Mouse (Mus musculus): ENCODE data around the gene Aox2. TPM values are rescaled to one million over a fixed set of nuclear protein-coding genes. Genes with fewer than 3 reads are reported as not detected.

Gene Aox2
- polyA plus RNA-seq, 1 experiment, result 0.03 TPM

DNA sequence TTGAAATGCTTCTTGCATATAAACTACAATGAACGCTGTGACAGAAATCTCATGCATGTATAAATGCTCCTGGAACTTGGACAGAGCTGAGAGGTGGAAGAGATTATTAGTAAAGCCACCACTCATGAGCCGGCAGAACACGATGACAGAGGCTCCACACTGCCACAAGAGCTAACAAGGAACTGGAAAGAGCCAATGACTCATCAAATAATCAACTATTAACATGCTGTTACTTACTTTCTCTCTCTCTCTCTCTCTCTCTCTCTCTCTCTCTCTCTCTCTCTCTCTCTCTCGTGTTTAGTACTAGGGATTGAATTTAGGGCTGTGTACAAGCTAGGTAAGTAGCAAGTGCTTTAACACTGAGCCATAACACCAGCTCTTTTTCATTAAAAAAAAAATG lies 65.7 kb downstream of the Aox2 start:
- H3K4me3 ChIP-seq (ENCODE audit: insufficient read depth, low read depth, low read length), result no peak overlapping the region
- H3K36me3 ChIP-seq (ENCODE audit: control insufficient read depth, insufficient read depth, low read length), result no peaks in the 10 kb centered on the region
- H3K27me3 ChIP-seq (replicated peaks; ENCODE audit: control insufficient read depth, insufficient read depth, low read length), result no peaks in the 10 kb centered on the region
- peaks cover 9% of the 10 kb centered on the region; the same call in 1 of the 2 replicates for H3K4me1 ChIP-seq (ENCODE audit: control insufficient read depth, insufficient read depth, low read length)
- TF ChIP-seq CTCF (conservative IDR thresholded peaks at IDR 0.05; ENCODE audit: insufficient read depth, insufficient read length, low read depth, low read length), result no peak
- TF ChIP-seq POLR2A (IDR thresholded peaks at IDR 0.05; ENCODE audit: low read depth, low read length), result no peak
- H3K27ac ChIP-seq (ENCODE audit: insufficient read depth, low read depth, low read length), result no peak overlapping the region
- WGBS, result 64% methylated on average over 4 of the region's 4 CpGs
- no peak for DNase-seq

- Histone ChIP-seq H3K4me3 (ENCODE audit: insufficient read depth, low read depth, low read length) (no peak overlapping the region), H3K36me3 (ENCODE audit: control insufficient read depth, insufficient read depth, low read length) (no peaks in the 10 kb centered on the region), H3K4me1 (ENCODE audit: control insufficient read depth, insufficient read depth, low read length) (peaks cover 9% of the 10 kb centered on the region; the same call in 1 of the 2 replicates), H3K27ac (ENCODE audit: insufficient read depth, low read depth, low read length) (no peak overlapping the region), H3K27me3 (replicated peaks; ENCODE audit: control insufficient read depth, insufficient read depth, low read length) (no peaks in the 10 kb centered on the region)
- TF ChIP-seq CTCF (conservative IDR thresholded peaks at IDR 0.05; ENCODE audit: insufficient read depth, insufficient read length, low read depth, low read length) (no peak), POLR2A (IDR thresholded peaks at IDR 0.05; ENCODE audit: low read depth, low read length) (no peak)
- WGBS, result 85% methylated on average over 5 of the region's 5 CpGs
- DNase-seq, result no peak
Measured at GRCm38 (mm10) chr1:58344570-58344969, 66.4 kb downstream of the Aox2 start.

DNA sequence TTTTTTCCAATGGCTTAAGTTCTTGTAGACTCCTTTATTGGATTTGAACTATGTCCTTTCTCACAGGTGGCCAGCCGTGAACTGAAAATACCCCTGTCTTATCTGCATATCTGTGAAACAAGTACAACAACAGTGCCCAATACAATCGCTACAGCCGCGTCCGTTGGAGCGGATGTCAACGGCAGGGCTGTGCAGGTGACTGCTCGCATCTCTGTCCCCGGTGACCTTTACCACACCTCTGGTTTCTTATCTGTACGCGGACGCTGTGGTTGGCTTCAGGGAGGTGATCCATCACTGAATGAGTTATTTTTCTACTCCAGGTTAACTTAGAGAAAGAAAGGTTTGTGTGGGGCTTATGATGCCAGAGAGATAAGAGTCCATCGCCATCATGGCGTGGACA lies 68.0 kb downstream of the Aox2 start:
- Histone ChIP-seq H3K36me3 (ENCODE audit: control insufficient read depth, insufficient read depth, low read length) (no peaks in the 10 kb centered on the region), H3K4me1 (ENCODE audit: control insufficient read depth, insufficient read depth, low read length) (peaks cover 8% of the 10 kb centered on the region; the same call in 1 of the 2 replicates), H3K4me3 (ENCODE audit: insufficient read depth, low read depth, low read length) (no peak overlapping the region), H3K27ac (ENCODE audit: insufficient read depth, low read depth, low read length) (no peak overlapping the region), H3K27me3 (replicated peaks; ENCODE audit: control insufficient read depth, insufficient read depth, low read length) (no peaks in the 10 kb centered on the region)
- DNase-seq, result no peak
- 88% methylated on average over 14 of the region's 14 CpGs for WGBS
- TF ChIP-seq CTCF (conservative IDR thresholded peaks at IDR 0.05; ENCODE audit: insufficient read depth, insufficient read length, low read depth, low read length) (no peak), POLR2A (IDR thresholded peaks at IDR 0.05; ENCODE audit: low read depth, low read length) (no peak)

- Histone ChIP-seq H3K4me1 (ENCODE audit: control insufficient read depth, insufficient read depth, low read length) (peaks cover 2% of the 10 kb centered on the region; the same call in 1 of the 2 replicates), H3K4me3 (ENCODE audit: insufficient read depth, low read depth, low read length) (no peak overlapping the region), H3K27me3 (replicated peaks; ENCODE audit: control insufficient read depth, insufficient read depth, low read length) (no peaks in the 10 kb centered on the region), H3K27ac (ENCODE audit: insufficient read depth, low read depth, low read length) (no peak overlapping the region), H3K36me3 (ENCODE audit: control insufficient read depth, insufficient read depth, low read length) (no peaks in the 10 kb centered on the region)
- WGBS, result 84% methylated on average over 6 of the region's 6 CpGs
- DNase-seq, result no peak
- TF ChIP-seq POLR2A (IDR thresholded peaks at IDR 0.05; ENCODE audit: low read depth, low read length), result no peak
- TF ChIP-seq CTCF (conservative IDR thresholded peaks at IDR 0.05; ENCODE audit: insufficient read depth, insufficient read length, low read depth, low read length), result no peak
Measured at GRCm38 (mm10) chr1:58348712-58349111, 70.6 kb downstream of the Aox2 start.

GRCm38 (mm10) chr1:58353238-58353893 lies 75.2 kb downstream of the Aox2 start:
- 26% methylated on average over 4 of the region's 4 CpGs for WGBS

DNA sequence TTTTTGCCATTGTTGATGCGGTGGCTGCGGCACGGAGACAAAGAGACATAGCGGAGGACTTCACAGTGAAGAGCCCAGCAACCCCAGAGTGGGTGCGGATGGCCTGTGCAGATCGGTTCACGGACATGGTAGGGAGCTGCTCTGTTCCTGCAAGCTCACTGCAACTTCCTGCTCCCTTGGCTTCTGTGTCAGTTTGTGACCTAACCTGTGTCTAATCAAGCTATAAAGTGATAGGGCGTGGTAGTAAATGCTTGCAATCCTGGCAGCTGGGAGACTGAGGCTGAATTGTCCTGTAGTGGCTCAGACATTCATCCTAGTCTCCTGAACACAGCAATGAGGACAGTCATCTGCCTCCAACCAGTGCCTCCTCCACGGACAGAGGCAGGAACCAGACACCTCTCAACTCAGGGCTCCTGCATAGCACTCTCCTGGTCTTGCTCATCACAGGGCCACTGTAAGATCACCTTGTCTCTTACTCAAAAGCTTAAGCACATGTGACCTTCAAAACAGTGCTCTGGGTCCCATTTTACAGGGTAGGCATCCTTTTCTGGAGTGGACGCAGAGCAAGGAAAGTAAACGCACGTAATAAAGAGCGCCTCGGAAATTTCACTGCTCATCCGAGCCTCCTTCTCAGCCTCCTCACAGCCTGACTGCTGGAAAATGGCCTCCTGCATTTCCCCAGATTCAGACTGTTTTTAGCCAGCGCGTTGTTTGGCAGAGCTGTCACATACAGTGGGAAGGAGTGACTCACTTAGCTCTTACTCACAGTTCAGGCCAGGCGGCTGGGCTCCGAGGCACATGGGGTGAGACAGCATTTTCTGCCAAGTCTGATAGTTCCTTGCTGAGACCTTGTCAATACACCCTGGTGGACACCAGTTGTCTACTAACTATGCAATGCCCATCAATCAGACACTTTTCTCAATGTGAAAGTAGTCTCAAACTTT lies 81.1 kb downstream of the Aox2 start:
- no peak for DNase-seq
- no peaks in the 10 kb centered on the region for H3K36me3 ChIP-seq (ENCODE audit: control insufficient read depth, insufficient read depth, low read length)
- H3K4me3 ChIP-seq (ENCODE audit: insufficient read depth, low read depth, low read length), result no peak overlapping the region
- H3K27ac ChIP-seq (ENCODE audit: insufficient read depth, low read depth, low read length), result no peak overlapping the region
- TF ChIP-seq CTCF (conservative IDR thresholded peaks at IDR 0.05; ENCODE audit: insufficient read depth, insufficient read length, low read depth, low read length) (no peak), POLR2A (IDR thresholded peaks at IDR 0.05; ENCODE audit: low read depth, low read length) (no peak)
- WGBS, result 78% methylated on average over 19 of the region's 19 CpGs
- no peaks in the 10 kb centered on the region; the same call in 1 of the 2 replicates for H3K4me1 ChIP-seq (ENCODE audit: control insufficient read depth, insufficient read depth, low read length)
- no peaks in the 10 kb centered on the region for H3K27me3 ChIP-seq (replicated peaks; ENCODE audit: control insufficient read depth, insufficient read depth, low read length)

More at GRCm38 (mm10) chr1:58353238-58353893, 75.2 kb downstream of the Aox2 start:
- peak overlapping the region; percentile 87 for H3K27ac ChIP-seq (ENCODE audit: insufficient read depth, low read depth, low read length)
- H3K4me3 ChIP-seq (ENCODE audit: insufficient read depth, low read depth, low read length), result no peak overlapping the region
- peak; percentile 93 for DNase-seq
- TF ChIP-seq POLR2A (IDR thresholded peaks at IDR 0.05; ENCODE audit: low read depth, low read length) (no peak), CTCF (conservative IDR thresholded peaks at IDR 0.05; ENCODE audit: insufficient read depth, insufficient read length, low read depth, low read length) (no peak)
- no peaks in the 10 kb centered on the region for H3K36me3 ChIP-seq (ENCODE audit: control insufficient read depth, insufficient read depth, low read length)
- H3K4me1 ChIP-seq (ENCODE audit: control insufficient read depth, insufficient read depth, low read length), result peaks cover 2% of the 10 kb centered on the region; the same call in 1 of the 2 replicates
- no peaks in the 10 kb centered on the region for H3K27me3 ChIP-seq (replicated peaks; ENCODE audit: control insufficient read depth, insufficient read depth, low read length)

DNA sequence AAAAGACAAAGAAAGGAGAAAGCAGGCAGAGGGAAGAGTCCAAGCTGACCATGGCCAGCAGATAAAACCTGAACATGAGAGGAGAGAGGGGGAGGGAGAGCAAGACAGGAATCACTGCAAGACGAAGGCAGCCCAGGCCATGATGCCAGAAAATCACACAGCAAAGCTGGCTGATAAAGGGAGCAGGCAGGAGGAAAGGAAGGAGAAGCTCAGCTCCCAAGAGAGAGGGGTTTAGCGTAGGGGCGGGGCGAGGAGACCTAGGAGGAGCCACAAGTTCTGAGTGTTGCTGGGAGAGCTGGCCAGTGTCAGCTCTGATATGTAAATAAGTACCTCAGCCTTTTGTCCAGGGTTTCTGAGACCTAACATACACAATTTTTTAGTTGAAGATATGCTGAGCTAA lies 84.2 kb downstream of the Aox2 start:
- Histone ChIP-seq H3K27ac (ENCODE audit: insufficient read depth, low read depth, low read length) (no peak overlapping the region), H3K27me3 (replicated peaks; ENCODE audit: control insufficient read depth, insufficient read depth, low read length) (no peaks in the 10 kb centered on the region), H3K4me1 (ENCODE audit: control insufficient read depth, insufficient read depth, low read length) (no peaks in the 10 kb centered on the region), H3K4me3 (ENCODE audit: insufficient read depth, low read depth, low read length) (no peak overlapping the region), H3K36me3 (ENCODE audit: control insufficient read depth, insufficient read depth, low read length) (no peaks in the 10 kb centered on the region)
- 81% methylated on average over 4 of the region's 4 CpGs for WGBS
- TF ChIP-seq POLR2A (IDR thresholded peaks at IDR 0.05; ENCODE audit: low read depth, low read length) (no peak), CTCF (conservative IDR thresholded peaks at IDR 0.05; ENCODE audit: insufficient read depth, insufficient read length, low read depth, low read length) (no peak)
- DNase-seq, result no peak

Measured in kidney, adult 2 months (tissue).